Mouse (Mus musculus) embryonic facial prominence, embryonic 14.5 days (tissue): ENCODE results near the gene Snap23. TPM values are rescaled to one million over a fixed set of nuclear protein-coding genes. Genes with fewer than 3 reads are reported as not detected.

Experiments used
- ATAC-seq: fragments of 200-750 bp; cut with Nextera tagmentation; 2 replicates; pipeline ENCODE4 v1.8.0; 2017; ENCODE audit warnings: low read depth, moderate number of reproducible peaks, moderate TSS enrichment
- DNase-seq: peaks from one replicate; pipeline ENCODE4 v3.0.0-alpha.2; 2015; ENCODE audit warnings: low spot score
- H3K27ac ChIP-seq: fragments of 300-500 bp; sonication (generic); replicated peaks from 2 replicates; pipeline ENCODE4 v1.5.1; 2014; ENCODE audit warnings: low read depth, mild to moderate bottlenecking, low read length, moderate library complexity
- H3K27me3 ChIP-seq: fragments of 300-500 bp; sonication (generic); replicated peaks from 2 replicates; pipeline ENCODE4 v1.6.1; 2014; ENCODE audit warnings: low read length; ENCODE audit not compliant: control insufficient read depth, insufficient read depth
- H3K36me3 ChIP-seq: fragments of 300-500 bp; sonication (generic); 2 replicates; pipeline ENCODE4 v1.6.1; 2014; ENCODE audit warnings: low read length, mixed read lengths; ENCODE audit not compliant: control insufficient read depth, insufficient read depth
- H3K4me1 ChIP-seq: fragments of 300-500 bp; sonication (generic); 2 replicates; pipeline ENCODE4 v1.6.1; 2014; ENCODE audit warnings: antibody characterized with exemption, low read length; ENCODE audit not compliant: control insufficient read depth, insufficient read depth
- H3K4me2 ChIP-seq: fragments of 300-500 bp; sonication (generic); 2 replicates; pipeline ENCODE4 v1.6.1; 2014; ENCODE audit warnings: low read depth, mild to moderate bottlenecking, low read length, moderate library complexity, mixed read lengths
- H3K4me3 ChIP-seq: fragments of 300-500 bp; sonication (generic); 2 replicates; pipeline ENCODE4 v1.5.1; 2014; ENCODE audit warnings: low read depth, mild to moderate bottlenecking, low read length
- H3K9ac ChIP-seq: fragments of 300-500 bp; sonication (generic); 2 replicates; pipeline ENCODE4 v1.6.1; 2014; ENCODE audit warnings: low read depth, mild to moderate bottlenecking, low read length, moderate library complexity, mixed read lengths
- H3K9me3 ChIP-seq: fragments of 300-500 bp; sonication (generic); 2 replicates; pipeline ENCODE4 v1.6.1; 2016; ENCODE audit warnings: low read length; ENCODE audit not compliant: control insufficient read depth
- WGBS: fragments of 180-500 bp; shearing (Covaris S2); extraction: QIAGEN DNeasy Blood & Tissue Kit; methylation state at CpG from one replicate; pipeline ENCODE4 v1.1.7; 2014; 5-methylcytosine and 5-hydroxymethylcytosine counted together
- polyA plus RNA-seq: library from polyadenylated mRNA; unstranded; fragments of >200 nt; fragmentation: Nextera tagmentation; extraction: Ambion mirVana; gene quantifications from 2 replicates; pipeline ENCODE4 v1.2.1, GENCODE M21; 2014

Snap23 gene
- polyA plus RNA-seq, 1 experiment from 2014 or later, result 47.8 TPM

GRCm38 (mm10) chr2:120628886-120629735 is 61.6 kb downstream of the Snap23 start, which contains the start of gene Stard9:
Gene Stard9 (plus strand): TSS chr2:120629121.
- Histone ChIP-seq H3K27me3 (no peaks in the 10 kb centered on the region), H3K36me3 (peaks cover 19% of the 10 kb centered on the region), H3K4me3 (peak within 1 kb of the TSS; percentile 58), H3K4me1 (peaks cover 14% of the 10 kb centered on the region), H3K9me3 (no peaks in the 10 kb centered on the region), H3K9ac (peak within 1 kb of the TSS; percentile 67), H3K27ac (no peak within 1 kb of the TSS), H3K4me2 (peak within 1 kb of the TSS; percentile 71)
- DNase-seq (peak; percentile 100), ATAC-seq (peak; percentile 100)
- 3% methylated on average over 32 of the region's 36 CpGs for WGBS

- Histone ChIP-seq H3K9ac (no peak overlapping the region), H3K27me3 (no peaks in the 10 kb centered on the region), H3K27ac (no peak overlapping the region), H3K4me1 (peaks cover 14% of the 10 kb centered on the region), H3K36me3 (peaks cover 29% of the 10 kb centered on the region), H3K4me2 (peak overlapping the region; percentile 71), H3K4me3 (no peak overlapping the region), H3K9me3 (no peaks in the 10 kb centered on the region)
- DNase-seq (no peak), ATAC-seq (no peak)
- 77% methylated on average over 2 of the region's 2 CpGs for WGBS
These were observed 62.8 kb downstream of the Snap23 start for GRCm38 (mm10) chr2:120630246-120630645.

- H3K4me2 ChIP-seq, result no peak overlapping the region
These were observed 63.2 kb downstream of the Snap23 start for GRCm38 (mm10) chr2:120630655-120631054.

GRCm38 (mm10) chr2:120631521-120631920 is 64.0 kb downstream of the Snap23 start:
- WGBS, result 87% methylated on average over 2 of the region's 2 CpGs
- peaks cover 14% of the 10 kb centered on the region for H3K4me1 ChIP-seq
- H3K36me3 ChIP-seq, result peaks cover 32% of the 10 kb centered on the region
- ATAC-seq, result no peak
- no peak overlapping the region for H3K27ac ChIP-seq
- no peak for DNase-seq
- H3K4me3 ChIP-seq, result no peak overlapping the region
- no peak overlapping the region for H3K4me2 ChIP-seq
- no peak overlapping the region for H3K9ac ChIP-seq
- H3K9me3 ChIP-seq, result no peaks in the 10 kb centered on the region
- H3K27me3 ChIP-seq, result no peaks in the 10 kb centered on the region

More at GRCm38 (mm10) chr2:120630655-120631054, 63.2 kb downstream of the Snap23 start:
- Histone ChIP-seq H3K4me3 (no peak overlapping the region), H3K36me3 (peaks cover 32% of the 10 kb centered on the region), H3K9ac (no peak overlapping the region), H3K27ac (no peak overlapping the region), H3K9me3 (no peaks in the 10 kb centered on the region), H3K27me3 (no peaks in the 10 kb centered on the region), H3K4me1 (peaks cover 14% of the 10 kb centered on the region)
- DNase-seq, result no peak
- no peak for ATAC-seq
- WGBS, result 72% methylated on average over 2 of the region's 2 CpGs

GRCm38 (mm10) chr2:120631957-120632356 is 64.5 kb downstream of the Snap23 start:
- H3K36me3 ChIP-seq, result peaks cover 32% of the 10 kb centered on the region
- no peaks in the 10 kb centered on the region for H3K27me3 ChIP-seq
- no peak overlapping the region for H3K4me2 ChIP-seq
- H3K4me1 ChIP-seq, result peaks cover 14% of the 10 kb centered on the region
- DNase-seq (peak; percentile 52), ATAC-seq (no peak)
- no peak overlapping the region for H3K9ac ChIP-seq
- no peak overlapping the region for H3K4me3 ChIP-seq
- no peaks in the 10 kb centered on the region for H3K9me3 ChIP-seq
- 86% methylated on average over 4 of the region's 4 CpGs for WGBS
- no peak overlapping the region for H3K27ac ChIP-seq

- Histone ChIP-seq H3K27me3 (no peaks in the 10 kb centered on the region), H3K4me2 (no peak overlapping the region), H3K4me3 (no peak overlapping the region), H3K4me1 (no peaks in the 10 kb centered on the region), H3K36me3 (0 out of 2 replicates have a peak, but pooled peaks cover 4% of the 10 kb centered on the region), H3K27ac (no peak overlapping the region), H3K9ac (no peak overlapping the region), H3K9me3 (no peaks in the 10 kb centered on the region)
- DNase-seq, result no peak
- ATAC-seq, result no peak
- WGBS, result 91% methylated on average over 8 of the region's 8 CpGs
These were observed 73.4 kb downstream of the Snap23 start for GRCm38 (mm10) chr2:120640835-120641234.

- H3K4me1 ChIP-seq, result no peaks in the 10 kb centered on the region
- no peak overlapping the region for H3K4me3 ChIP-seq
- 0 out of 2 replicates have a peak, but pooled peaks cover 4% of the 10 kb centered on the region for H3K36me3 ChIP-seq
- no peaks in the 10 kb centered on the region for H3K9me3 ChIP-seq
- no peak overlapping the region for H3K9ac ChIP-seq
- H3K27me3 ChIP-seq, result no peaks in the 10 kb centered on the region
- DNase-seq, result peak; percentile 82
- ATAC-seq, result peak; percentile 72; the same call in 1 of the 2 replicates
- H3K27ac ChIP-seq, result peak overlapping the region; percentile 41
- H3K4me2 ChIP-seq, result no peak overlapping the region
- 50% methylated on average over 7 of the region's 7 CpGs for WGBS
These were observed 76.4 kb downstream of the Snap23 start for GRCm38 (mm10) chr2:120643836-120644235.

- no peak for ATAC-seq
These were observed 79.3 kb downstream of the Snap23 start for GRCm38 (mm10) chr2:120646777-120647176.

More at GRCm38 (mm10) chr2:120646777-120647176, 79.3 kb downstream of the Snap23 start:
- H3K4me1 ChIP-seq, result no peaks in the 10 kb centered on the region
- no peak overlapping the region for H3K4me2 ChIP-seq
- no peaks in the 10 kb centered on the region for H3K27me3 ChIP-seq
- no peaks in the 10 kb centered on the region for H3K36me3 ChIP-seq
- H3K27ac ChIP-seq, result 0 out of 2 replicates have a peak overlapping the region, but pooled peaks have one; percentile 15
- H3K9me3 ChIP-seq, result no peaks in the 10 kb centered on the region
- WGBS, result 39% methylated on average over 4 of the region's 4 CpGs
- H3K4me3 ChIP-seq, result no peak overlapping the region
- no peak overlapping the region for H3K9ac ChIP-seq
- DNase-seq, result peak; percentile 84
